In genomic region chr14:116137330-116137729, GRCm38 (mm10) we compare ENCODE assay signal across 20 mouse cellular contexts.
"Had no signal": no experiment of that assay in that cellular context is flagged by ENCODE, and none has a peak within 500 bp of the region (broad histone marks: within the 10 kb centered on the region; RNA-seq: fewer than 3 reads in every experiment).

No protein-coding gene starts in this region.

- H3K9ac ChIP-seq: kidney, embryonic 15.5 days; limb, embryonic 13.5 days; liver, embryonic 12.5 days; liver, embryonic 15.5 days; lung, embryonic 15.5 days; midbrain, embryonic 12.5 days had no signal

- H3K4me3 ChIP-seq: kidney, embryonic 15.5 days; layer of hippocampus, adult 2 months; limb, embryonic 10.5 days; limb, embryonic 13.5 days; liver, embryonic 12.5 days; liver, embryonic 15.5 days; lung, embryonic 15.5 days; megakaryocyte, embryonic 14.5 days; midbrain, embryonic 12.5 days; myocyte had no signal

- H3K9me3 ChIP-seq: kidney, embryonic 15.5 days; limb, embryonic 10.5 days; limb, embryonic 13.5 days; liver, embryonic 12.5 days; liver, embryonic 15.5 days; lung, embryonic 15.5 days; midbrain, embryonic 12.5 days had no signal

- H3K4me1 ChIP-seq: kidney, embryonic 15.5 days; limb, embryonic 10.5 days; limb, embryonic 13.5 days; liver, embryonic 12.5 days; liver, embryonic 15.5 days; lung, embryonic 15.5 days; midbrain, embryonic 12.5 days had no signal

- H3K27me3 ChIP-seq: kidney, embryonic 15.5 days; limb, embryonic 13.5 days; liver, embryonic 12.5 days; liver, embryonic 15.5 days; lung, embryonic 15.5 days; megakaryocyte, embryonic 14.5 days; midbrain, embryonic 12.5 days had no signal

- H3K27ac ChIP-seq: kidney, embryonic 15.5 days; layer of hippocampus, adult 2 months; limb, embryonic 10.5 days; limb, embryonic 13.5 days; liver, embryonic 12.5 days; liver, embryonic 15.5 days; lung, embryonic 15.5 days; midbrain, embryonic 12.5 days had no signal

- ATAC-seq: liver, embryonic 12.5 days; midbrain, embryonic 16.5 days had no signal

- DNase-seq: kidney, adult 8-10 months; kidney, postnatal 10 days; layer of hippocampus, adult 9-11 months; liver; lung, adult 18-20 months; lung, postnatal 10 days; lung, postnatal 36 days; thymus, adult 18-20 months; thymus, postnatal 36 days had no signal

- H3K36me3 ChIP-seq: kidney, embryonic 15.5 days; limb, embryonic 10.5 days; limb, embryonic 13.5 days; liver, embryonic 12.5 days; liver, embryonic 15.5 days; lung, embryonic 15.5 days; midbrain, embryonic 12.5 days had no signal

- H3K4me2 ChIP-seq: kidney, embryonic 15.5 days; limb, embryonic 13.5 days; liver, embryonic 12.5 days; liver, embryonic 15.5 days; lung, embryonic 15.5 days; midbrain, embryonic 12.5 days had no signal
